Mouse (Mus musculus) lung, adult 2 months (tissue): ENCODE measurements at regions not wholly inside any gene's neighbourhood (a gene's known extent, or its start where the extent isn't known, plus 50 kb on each side); places are given as distances from the start of the nearest gene placed in this dataset.

Experiments
- CTCF ChIP-seq: fragments of 200-500 bp; IDR thresholded peaks from 2 replicates; pipeline ENCODE4 v1.5.1; 2011; ENCODE audit warnings: mild to moderate bottlenecking, low read length, control low read depth; ENCODE audit not compliant: insufficient read depth
- POLR2A ChIP-seq: fragments of 200-500 bp; IDR thresholded peaks from 2 replicates; pipeline ENCODE4 v1.6.1; 2011; ENCODE audit warnings: low read depth, mild to moderate bottlenecking, control low read depth, low read length, borderline replicate concordance; ENCODE audit errors: extremely low read depth

DNA sequence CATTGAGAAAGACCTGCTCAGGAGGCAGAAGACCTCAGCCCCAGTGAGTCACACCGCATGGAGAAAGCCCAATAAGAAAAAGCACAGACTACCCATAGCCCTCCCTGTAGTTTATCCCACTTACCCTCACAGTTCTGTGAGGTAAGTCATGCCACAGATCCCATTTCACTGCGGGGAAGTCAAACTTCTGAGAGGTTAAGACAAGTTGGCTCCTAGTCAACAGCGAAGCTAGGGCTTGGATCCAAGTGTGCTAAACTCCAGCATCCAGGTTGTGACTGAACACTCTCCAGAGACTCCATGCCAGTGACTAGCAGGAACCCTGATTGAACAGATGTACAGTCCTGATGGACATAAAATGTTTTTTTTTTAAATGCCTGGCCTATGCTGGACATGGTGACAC is 85.1 kb downstream of the Cyp26b1 start:
- TF ChIP-seq POLR2A: no peak
- TF ChIP-seq CTCF: no peak
